ENCODE assay signal across 7 mouse cellular contexts in the genomic region with DNA sequence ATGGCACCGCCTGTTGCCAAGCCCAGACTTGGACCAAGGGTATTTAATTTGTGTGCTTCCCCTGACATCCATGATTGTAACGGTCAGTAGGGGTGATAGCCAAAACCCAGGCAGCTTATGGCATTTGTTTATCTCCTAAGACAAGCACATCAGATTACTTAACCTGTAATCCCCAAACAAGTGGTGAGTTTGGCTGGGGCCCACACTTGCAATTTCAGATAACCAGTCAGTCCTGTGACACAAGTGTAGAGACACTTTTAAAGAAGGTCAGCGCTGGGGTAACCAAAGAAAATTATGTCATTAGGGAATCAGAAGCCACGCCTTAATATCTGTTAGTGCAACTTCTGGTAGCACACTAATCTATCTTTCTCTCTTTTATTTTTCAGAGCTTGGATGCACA.
A peak's percentile ranks its signal among the peaks of the same experiment; 100 is the strongest.
DNase-seq lines count a peak whose midpoint lies in the region; ATAC-seq lines count a peak whose summit lies in the region.

No protein-coding gene starts in this region.

- no peak for DNase-seq in kidney, postnatal 36 days
- DNase-seq in embryonic facial prominence, embryonic 11.5 days (ENCODE audit: low spot score): no peak
- DNase-seq in urinary bladder, postnatal 4 days (ENCODE audit: low spot score in 2 of 2): no peak
- no peak for DNase-seq in right cerebral cortex, postnatal 36 days (ENCODE audit: low spot score in 2 of 2)

- 72% methylated on average over 4 of the region's 4 CpGs for WGBS in kidney, embryonic 14.5 days
- 73% methylated on average over 4 of the region's 4 CpGs for WGBS in embryonic facial prominence, embryonic 11.5 days
- WGBS in hindbrain, embryonic 12.5 days: 75% methylated on average over 4 of the region's 4 CpGs
- 26% methylated on average over 4 of the region's 4 CpGs for WGBS in liver, embryonic 16.5 days (ENCODE audit: insufficient replicate concordance)

- ATAC-seq in kidney, embryonic 14.5 days (ENCODE audit: low FRiP score, low TSS enrichment): no peak
- no peak for ATAC-seq in embryonic facial prominence, embryonic 11.5 days (replicated peaks; ENCODE audit: insufficient number of reproducible peaks, low FRiP score, low TSS enrichment, low read depth)
- no peak for ATAC-seq in hindbrain, embryonic 12.5 days (ENCODE audit: low FRiP score)
- ATAC-seq in liver, embryonic 16.5 days (ENCODE audit: low read depth): peak; percentile 57

- H3K36me3 ChIP-seq in kidney, embryonic 14.5 days (ENCODE audit: control insufficient read depth, insufficient read depth, low read length): no peaks in the 10 kb centered on the region
- H3K36me3 ChIP-seq in embryonic facial prominence, embryonic 11.5 days (replicated peaks; ENCODE audit: control insufficient read depth, insufficient read depth, low read depth, low read length): no peaks in the 10 kb centered on the region
- H3K36me3 ChIP-seq in hindbrain, embryonic 12.5 days: no peaks in the 10 kb centered on the region
- H3K36me3 ChIP-seq in liver, embryonic 16.5 days (ENCODE audit: control insufficient read depth, insufficient read depth): no peaks in the 10 kb centered on the region

- H3K4me2 ChIP-seq in kidney, embryonic 14.5 days (replicated peaks; ENCODE audit: low read depth, low read length): no peak overlapping the region
- no peak overlapping the region for H3K4me2 ChIP-seq in embryonic facial prominence, embryonic 11.5 days (ENCODE audit: low read depth, low read length)
- no peak overlapping the region for H3K4me2 ChIP-seq in hindbrain, embryonic 12.5 days (replicated peaks)
- H3K4me2 ChIP-seq in liver, embryonic 16.5 days (ENCODE audit: low read depth, low read length): 0 out of 2 replicates have a peak overlapping the region, but pooled peaks have one; percentile 6

- H3K9me3 ChIP-seq in kidney, embryonic 14.5 days (ENCODE audit: control insufficient read depth, low read length): no peaks in the 10 kb centered on the region
- H3K9me3 ChIP-seq in embryonic facial prominence, embryonic 11.5 days (replicated peaks; ENCODE audit: control insufficient read depth, low read length): no peaks in the 10 kb centered on the region
- no peaks in the 10 kb centered on the region for H3K9me3 ChIP-seq in hindbrain, embryonic 12.5 days (replicated peaks)
- H3K9me3 ChIP-seq in liver, embryonic 16.5 days (replicated peaks; ENCODE audit: control insufficient read depth, low read length): no peaks in the 10 kb centered on the region

- no peak overlapping the region for H3K9ac ChIP-seq in kidney, embryonic 14.5 days (ENCODE audit: low read depth, low read length)
- no peak overlapping the region for H3K9ac ChIP-seq in embryonic facial prominence, embryonic 11.5 days (replicated peaks; ENCODE audit: low read length)
- H3K9ac ChIP-seq in hindbrain, embryonic 12.5 days: no peak overlapping the region
- no peak overlapping the region for H3K9ac ChIP-seq in liver, embryonic 16.5 days (ENCODE audit: low read depth, low read length)

- H3K27ac ChIP-seq in kidney, embryonic 14.5 days (ENCODE audit: low read depth, low read length): peak overlapping the region; percentile 86
- peak overlapping the region; percentile 74 for H3K27ac ChIP-seq in embryonic facial prominence, embryonic 11.5 days (replicated peaks; ENCODE audit: low read depth, low read length)
- peak overlapping the region; percentile 12; the same call in 1 of the 2 replicates for H3K27ac ChIP-seq in hindbrain, embryonic 12.5 days
- peak overlapping the region; percentile 48; the same call in 1 of the 2 replicates for H3K27ac ChIP-seq in liver, embryonic 16.5 days (ENCODE audit: low read length)

- no peaks in the 10 kb centered on the region for H3K27me3 ChIP-seq in kidney, embryonic 14.5 days (ENCODE audit: control insufficient read depth, insufficient read depth, low read length)
- H3K27me3 ChIP-seq in embryonic facial prominence, embryonic 11.5 days (ENCODE audit: control insufficient read depth, insufficient read depth, low read length): no peaks in the 10 kb centered on the region
- H3K27me3 ChIP-seq in hindbrain, embryonic 12.5 days: no peaks in the 10 kb centered on the region
- H3K27me3 ChIP-seq in liver, embryonic 16.5 days (ENCODE audit: control insufficient read depth, insufficient read depth, low read depth, low read length): no peaks in the 10 kb centered on the region

- H3K4me3 ChIP-seq in kidney, embryonic 14.5 days (ENCODE audit: low read length): no peak overlapping the region
- no peak overlapping the region for H3K4me3 ChIP-seq in embryonic facial prominence, embryonic 11.5 days (ENCODE audit: low read depth, low read length)
- H3K4me3 ChIP-seq in hindbrain, embryonic 12.5 days: no peak overlapping the region
- H3K4me3 ChIP-seq in liver, embryonic 16.5 days (ENCODE audit: low read depth, low read length): no peak overlapping the region

- peaks cover 48% of the 10 kb centered on the region for H3K4me1 ChIP-seq in kidney, embryonic 14.5 days (ENCODE audit: control insufficient read depth, insufficient read depth, low read length)
- H3K4me1 ChIP-seq in embryonic facial prominence, embryonic 11.5 days (ENCODE audit: control insufficient read depth, insufficient read depth, low read length): peaks cover 15% of the 10 kb centered on the region
- peaks cover 44% of the 10 kb centered on the region for H3K4me1 ChIP-seq in hindbrain, embryonic 12.5 days
- peaks cover 19% of the 10 kb centered on the region for H3K4me1 ChIP-seq in liver, embryonic 16.5 days (ENCODE audit: control insufficient read depth, low read depth, low read length)

Comparison
In these comparisons a context has a peak if more than half of its experiments do, and no peak if none do; other contexts are left out.
1. H3K27ac ChIP-seq: peak in every context shown above with its lines; median percentile 86 in kidney, embryonic 14.5 days; 74 in embryonic facial prominence, embryonic 11.5 days; 48 in liver, embryonic 16.5 days; 12 in hindbrain, embryonic 12.5 days.